Mouse (Mus musculus) E14TG2a.4 (cell line): ENCODE data around the gene Tenm2.

ENCODE experiments used
- H3K27me3 ChIP-seq: 2 replicates; pipeline ENCODE4 v1.6.1; 2014; ENCODE audit warnings: low read length, control low read depth; ENCODE audit not compliant: insufficient read depth
- H3K36me3 ChIP-seq: 2 replicates; pipeline ENCODE4 v1.6.1; 2014; ENCODE audit warnings: low read length, control low read depth; ENCODE audit not compliant: insufficient read depth
- H3K4me1 ChIP-seq: replicated peaks from 2 replicates; pipeline ENCODE4 v1.6.1; 2014; ENCODE audit warnings: low read depth, low read length, control low read depth
- H3K4me3 ChIP-seq: replicated peaks from 2 replicates; pipeline ENCODE4 v1.5.1; 2014; ENCODE audit warnings: mild to moderate bottlenecking, low read length
- H3K9me3 ChIP-seq: 2 replicates; pipeline ENCODE4 v1.6.1; 2014; ENCODE audit warnings: low read length, control low read depth
- CTCF ChIP-seq: conservative IDR thresholded peaks from 2 replicates; pipeline ENCODE4 v1.5.1; 2014; ENCODE audit warnings: low read length
- NANOG ChIP-seq: IDR thresholded peaks from 2 replicates; pipeline ENCODE4 v1.6.1; 2014; ENCODE audit warnings: borderline replicate concordance, low read length, mixed read lengths
- POU5F1 ChIP-seq: IDR thresholded peaks from 2 replicates; pipeline ENCODE4 v1.6.1; 2014; ENCODE audit warnings: low read length, borderline replicate concordance

Tenm2 gene

GRCm38 (mm10) chr11:37222737-37223136 is 13.0 kb downstream of the Tenm2 start:
- TF ChIP-seq POU5F1: no peak
- no peak for TF ChIP-seq NANOG
- no peak for TF ChIP-seq CTCF
- H3K36me3 ChIP-seq: no peaks in the 10 kb centered on the region
- no peaks in the 10 kb centered on the region; the same call in 1 of the 2 replicates for H3K4me1 ChIP-seq
- no peaks in the 10 kb centered on the region for H3K27me3 ChIP-seq
- no peak overlapping the region for H3K4me3 ChIP-seq
- H3K9me3 ChIP-seq: no peaks in the 10 kb centered on the region

DNA sequence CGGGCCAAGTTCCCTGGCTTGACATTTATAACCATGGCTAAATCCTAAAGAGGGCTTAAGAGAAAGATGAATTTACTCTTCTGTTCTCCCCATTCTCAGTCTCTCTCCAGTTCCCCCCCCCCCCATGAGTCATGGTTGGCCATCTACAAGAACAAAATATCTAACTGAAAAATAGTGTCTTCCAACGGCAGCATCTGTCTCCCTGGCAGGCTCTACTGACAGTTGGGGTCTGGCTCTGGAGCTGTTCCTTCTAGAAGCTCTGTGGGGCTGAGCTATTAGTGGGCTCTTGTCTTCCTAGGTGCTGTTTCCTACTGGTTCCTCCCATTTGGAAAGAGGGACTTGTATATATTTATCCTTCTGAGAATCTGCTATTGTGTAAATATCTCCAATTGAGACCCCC is 13.7 kb downstream of the Tenm2 start:
- Histone ChIP-seq H3K9me3 (no peaks in the 10 kb centered on the region), H3K4me1 (no peaks in the 10 kb centered on the region; the same call in 1 of the 2 replicates), H3K4me3 (no peak overlapping the region), H3K27me3 (no peaks in the 10 kb centered on the region), H3K36me3 (no peaks in the 10 kb centered on the region)
- TF ChIP-seq NANOG: no peak
- TF ChIP-seq POU5F1: no peak
- no peak for TF ChIP-seq CTCF

- Histone ChIP-seq H3K36me3 (no peaks in the 10 kb centered on the region), H3K4me1 (no peaks in the 10 kb centered on the region; the same call in 1 of the 2 replicates), H3K4me3 (no peak overlapping the region), H3K27me3 (no peaks in the 10 kb centered on the region), H3K9me3 (no peaks in the 10 kb centered on the region)
- TF ChIP-seq NANOG (no peak), POU5F1 (no peak), CTCF (no peak)
Observed at GRCm38 (mm10) chr11:37220921-37221320, 14.8 kb downstream of the Tenm2 start.

- Histone ChIP-seq H3K27me3 (no peaks in the 10 kb centered on the region), H3K4me3 (no peak overlapping the region), H3K9me3 (no peaks in the 10 kb centered on the region), H3K36me3 (no peaks in the 10 kb centered on the region), H3K4me1 (no peaks in the 10 kb centered on the region)
- TF ChIP-seq POU5F1: no peak
- TF ChIP-seq CTCF: 0 out of 2 replicates have a peak, but pooled peaks have one; percentile 14
Observed at GRCm38 (mm10) chr11:37186132-37186531, 49.6 kb downstream of the Tenm2 start.

DNA sequence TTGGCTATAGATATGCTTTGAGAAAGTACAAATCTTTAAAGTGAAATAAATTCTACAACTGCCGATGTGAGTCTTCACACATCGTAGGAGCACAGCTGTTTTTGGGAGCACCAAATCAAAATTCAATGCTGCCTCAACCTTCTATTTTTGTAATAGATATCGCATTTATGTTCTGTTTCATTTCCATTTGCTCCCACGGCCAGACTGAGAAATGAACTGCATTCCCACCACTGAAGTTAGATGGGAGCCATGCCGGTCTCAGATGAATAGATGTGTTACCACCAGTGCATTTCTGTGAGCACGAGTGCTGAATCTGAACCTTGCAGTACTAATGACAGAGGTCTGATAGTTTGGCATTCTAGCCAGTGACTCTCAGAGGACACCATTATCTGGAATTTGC is 58.3 kb downstream of the Tenm2 start:
- no peaks in the 10 kb centered on the region for H3K36me3 ChIP-seq
- H3K4me1 ChIP-seq: no peaks in the 10 kb centered on the region
- peaks cover 7% of the 10 kb centered on the region; the same call in 1 of the 2 replicates for H3K9me3 ChIP-seq
- H3K4me3 ChIP-seq: no peak overlapping the region
- H3K27me3 ChIP-seq: no peaks in the 10 kb centered on the region
- TF ChIP-seq POU5F1 (no peak), CTCF (no peak), NANOG (no peak)

DNA sequence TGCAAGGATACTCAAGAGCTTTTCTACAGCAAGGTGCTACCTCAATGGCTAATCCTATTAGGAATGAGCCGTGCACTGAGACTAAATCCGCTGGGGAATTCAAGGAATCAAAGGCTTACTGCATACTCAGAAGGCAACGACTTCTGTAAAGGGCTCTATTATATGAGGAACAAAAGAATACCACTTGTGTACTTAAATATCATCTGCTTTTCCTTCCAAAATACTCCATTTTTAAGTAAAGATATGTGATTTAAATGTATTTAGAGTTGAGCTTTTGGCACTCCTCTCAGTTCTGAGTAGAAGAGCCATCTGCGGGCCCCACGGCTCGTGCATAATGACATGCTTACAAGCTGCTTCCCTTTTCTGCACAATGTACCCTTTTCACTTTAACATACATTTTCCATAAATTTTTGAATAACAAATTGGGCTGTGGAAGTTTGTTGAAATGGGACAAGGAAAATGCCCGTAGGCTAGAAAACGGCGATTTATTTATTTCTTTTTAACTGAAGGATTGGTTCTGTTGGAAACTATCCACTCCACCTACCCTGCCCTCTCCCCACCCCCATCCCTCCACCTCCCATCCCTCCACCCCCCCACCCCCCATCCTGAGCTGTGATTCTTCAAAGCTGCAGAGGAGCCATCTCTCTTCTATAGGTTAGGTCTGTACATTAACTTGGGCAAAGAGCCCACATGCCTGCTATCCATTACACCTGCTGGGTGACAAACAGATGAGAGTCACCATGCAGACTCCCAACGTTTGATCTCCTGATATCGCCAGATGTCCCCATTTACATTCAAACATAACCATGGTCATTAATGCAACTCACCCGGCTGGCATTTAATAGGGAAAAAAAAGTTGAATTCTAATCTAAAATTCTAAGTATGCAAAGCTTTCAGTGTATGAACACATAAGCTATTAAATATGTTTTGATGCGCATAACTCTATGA is 81.6 kb downstream of the Tenm2 start:
- Histone ChIP-seq H3K36me3 (no peaks in the 10 kb centered on the region), H3K9me3 (no peaks in the 10 kb centered on the region), H3K4me3 (no peak overlapping the region), H3K27me3 (no peaks in the 10 kb centered on the region), H3K4me1 (no peaks in the 10 kb centered on the region)
- TF ChIP-seq NANOG (no peak), CTCF (no peak), POU5F1 (no peak)

- Histone ChIP-seq H3K4me3 (no peak overlapping the region), H3K4me1 (no peaks in the 10 kb centered on the region), H3K27me3 (no peaks in the 10 kb centered on the region), H3K9me3 (no peaks in the 10 kb centered on the region), H3K36me3 (no peaks in the 10 kb centered on the region)
- TF ChIP-seq CTCF (no peak), NANOG (no peak), POU5F1 (no peak)
Observed at GRCm38 (mm10) chr11:37153382-37153781, 82.4 kb downstream of the Tenm2 start.

GRCm38 (mm10) chr11:37150011-37150410 is 85.8 kb downstream of the Tenm2 start:
- Histone ChIP-seq H3K4me1 (no peaks in the 10 kb centered on the region), H3K27me3 (no peaks in the 10 kb centered on the region), H3K4me3 (no peak overlapping the region), H3K36me3 (no peaks in the 10 kb centered on the region), H3K9me3 (no peaks in the 10 kb centered on the region)
- TF ChIP-seq NANOG: no peak
- TF ChIP-seq CTCF: no peak
- TF ChIP-seq POU5F1: no peak

GRCm38 (mm10) chr11:37143996-37144395 is 91.8 kb downstream of the Tenm2 start:
- Histone ChIP-seq H3K36me3 (no peaks in the 10 kb centered on the region), H3K9me3 (no peaks in the 10 kb centered on the region), H3K27me3 (no peaks in the 10 kb centered on the region), H3K4me1 (no peaks in the 10 kb centered on the region), H3K4me3 (no peak overlapping the region)
- no peak for TF ChIP-seq POU5F1
- no peak for TF ChIP-seq CTCF
- TF ChIP-seq NANOG: no peak
